Mouse (Mus musculus): ENCODE measurements around the gene Pomp.

DNA sequence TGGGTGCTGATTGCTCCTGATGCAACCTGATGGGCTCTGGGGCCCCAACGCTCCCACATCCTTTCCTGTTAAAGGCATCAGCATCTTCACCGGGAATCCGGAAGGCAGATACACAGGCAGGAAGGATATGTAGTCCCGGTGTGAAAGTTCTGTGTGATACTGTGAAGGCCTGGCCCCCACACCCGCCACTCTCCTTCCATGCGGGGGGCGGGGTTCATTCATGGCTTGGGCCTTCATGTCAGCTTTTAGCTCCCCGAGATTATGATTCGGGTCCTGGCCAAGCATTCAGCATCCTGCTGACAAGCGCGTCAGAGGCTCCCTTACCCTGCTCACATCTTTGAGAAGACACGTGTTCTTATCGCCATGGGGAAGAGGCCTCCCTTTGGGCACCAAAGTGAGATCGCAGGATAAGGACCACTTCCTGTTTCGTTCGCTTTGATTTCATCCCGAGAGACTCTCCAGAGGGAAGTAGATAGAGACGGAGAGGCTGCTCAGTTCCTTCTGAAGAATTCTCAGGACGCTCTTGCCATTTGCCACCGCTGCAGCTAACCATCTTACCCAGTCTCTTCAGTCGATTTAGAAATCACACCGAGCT lies 34.8 kb upstream of the Pomp start:
- TF ChIP-seq GATA1 (IDR thresholded peaks at IDR 0.05; ENCODE audit: borderline replicate concordance, low read length) (no peak), FLI1 (IDR thresholded peaks at IDR 0.05; ENCODE audit: low read length) (no peak)

All from megakaryocyte, embryonic 14.5 days (primary cell).